Mouse (Mus musculus) kidney, adult 2 months (tissue): ENCODE measurements around the gene Trmt10b.
A peak's percentile ranks its signal among the peaks of the same experiment; 100 is the strongest.

Source experiments
- CTCF ChIP-seq: fragments of 200-500 bp; conservative IDR thresholded peaks from 2 replicates; pipeline ENCODE4 v1.5.1; 2011; ENCODE audit warnings: low read depth, mild to moderate bottlenecking, control low read depth, low read length, moderate library complexity, mixed read lengths; ENCODE audit not compliant: insufficient read depth, insufficient read length
- POLR2A ChIP-seq: fragments of 200-500 bp; IDR thresholded peaks from one replicate; pipeline ENCODE4 v1.6.1; 2011; ENCODE audit warnings: low read depth, low read length, control low read depth

DNA sequence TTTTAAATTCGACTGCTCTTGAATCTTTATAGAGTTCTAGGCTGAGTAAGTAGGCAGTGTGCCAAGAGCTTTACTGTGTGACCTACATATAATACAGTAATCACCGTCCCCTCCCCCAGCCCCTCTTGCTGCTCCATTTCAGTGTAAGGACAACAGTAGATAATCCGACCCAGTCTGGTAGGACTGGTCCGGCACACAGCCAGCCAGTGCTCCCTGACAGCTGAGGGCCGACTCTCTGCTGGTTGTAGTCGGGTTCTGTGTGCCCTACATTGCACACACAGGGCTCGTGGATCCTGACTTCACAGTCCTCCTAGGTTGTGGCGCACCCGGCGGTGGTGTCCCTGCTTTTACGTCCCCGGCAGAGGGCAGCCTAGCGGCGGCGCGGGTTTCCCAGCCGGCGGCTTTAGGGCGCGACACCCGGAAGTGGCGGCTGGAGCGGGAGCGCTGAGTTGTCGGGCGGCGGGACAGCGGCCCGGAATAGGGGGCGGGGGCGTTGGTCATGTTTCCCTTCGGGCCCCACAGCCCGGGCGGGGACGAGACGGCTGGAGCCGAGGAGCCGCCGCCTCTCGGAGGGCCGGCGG lies 44.8 kb downstream of the Trmt10b start, which contains the start of gene Dcaf10:
- TF ChIP-seq CTCF (0 out of 2 replicates have a peak, but pooled peaks have one; percentile 30), POLR2A (peak; percentile 47)
